Mouse (Mus musculus) layer of hippocampus, adult 8-10 months (tissue): ENCODE results near the gene Pi4kb. TPM values are rescaled to one million over a fixed set of nuclear protein-coding genes. Genes with fewer than 3 reads are reported as not detected.
"Not testable (repeated sequence)": the region's sequence is repeated elsewhere in the genome, so short reads cannot be mapped to it uniquely, and the experiment has no call there.

Source experiments
- DNase-seq, 2 experiments: peaks; one replicate each; pipeline ENCODE4 v3.0.0; 2022; ENCODE audit warnings: low spot score in 2 of 2
- total RNA-seq, 4 experiments: library from RNA; stranded (reverse); gene quantifications; 2 replicates each; pipeline ENCODE4 v1.2.4; 2022

Gene Pi4kb
- total RNA-seq, 4 experiments from 2014 or later: 58.7 to 64.8 (median 59.6) TPM

GRCm38 (mm10) chr3:95015337-95015872, 40.9 kb downstream of the Pi4kb start, which contains the start of gene Zfp687:
Gene Zfp687, minus strand, starts transcription at chr3:95015448.
- peak; percentile 100 for DNase-seq

- peak; percentile 92 to 94 for DNase-seq
These were observed 41.5 kb downstream of the Pi4kb start for GRCm38 (mm10) chr3:95015891-95016531.

- DNase-seq: no peak
These were observed 42.1 kb downstream of the Pi4kb start for GRCm38 (mm10) chr3:95016532-95017056.

- DNase-seq: no peak
These were observed 44.2 kb downstream of the Pi4kb start for GRCm38 (mm10) chr3:95018741-95019140.

- DNase-seq: not testable (repeated sequence)
These were observed 46.4 kb downstream of the Pi4kb start for GRCm38 (mm10) chr3:95020956-95021355.

GRCm38 (mm10) chr3:95024551-95024950, 50.0 kb downstream of the Pi4kb start:
- DNase-seq: no peak

GRCm38 (mm10) chr3:95025202-95025601, 50.7 kb downstream of the Pi4kb start:
- no peak for DNase-seq

- DNase-seq: no peak
These were observed 52.6 kb downstream of the Pi4kb start for GRCm38 (mm10) chr3:95027057-95027645.

GRCm38 (mm10) chr3:95027701-95028100, 53.2 kb downstream of the Pi4kb start:
- peak; percentile 81 to 87 for DNase-seq

GRCm38 (mm10) chr3:95028603-95029002, 54.1 kb downstream of the Pi4kb start:
- no peak for DNase-seq

- DNase-seq: not testable (repeated sequence)
These were observed 54.8 kb downstream of the Pi4kb start for GRCm38 (mm10) chr3:95029291-95029827.

- DNase-seq: no peak
These were observed 55.4 kb downstream of the Pi4kb start for GRCm38 (mm10) chr3:95029953-95030352.

GRCm38 (mm10) chr3:95041625-95042024, 67.1 kb downstream of the Pi4kb start:
- no peak for DNase-seq

GRCm38 (mm10) chr3:95042166-95042837, 67.8 kb downstream of the Pi4kb start, which contains the start of gene Psmd4:
Gene Psmd4, minus strand, starts transcription at chr3:95042614.
- DNase-seq: peak; percentile 97 to 98

- DNase-seq: no peak
These were observed 68.3 kb downstream of the Pi4kb start for GRCm38 (mm10) chr3:95042838-95043229.

GRCm38 (mm10) chr3:95043251-95043650, 68.7 kb downstream of the Pi4kb start:
- no peak for DNase-seq

GRCm38 (mm10) chr3:95046462-95047057, 72.0 kb downstream of the Pi4kb start:
- no peak for DNase-seq

- no peak for DNase-seq
These were observed 73.4 kb downstream of the Pi4kb start for GRCm38 (mm10) chr3:95047914-95048313.

GRCm38 (mm10) chr3:95052959-95053358, 78.4 kb downstream of the Pi4kb start:
- DNase-seq: no peak

- no peak for DNase-seq
These were observed 79.2 kb downstream of the Pi4kb start for GRCm38 (mm10) chr3:95053701-95054100.
